Mouse (Mus musculus) spleen, adult 12 weeks (tissue): ENCODE measurements at regions not wholly inside any gene's neighbourhood (a gene's known extent, or its start where the extent isn't known, plus 50 kb on each side); places are given as distances from the start of the nearest gene placed in this dataset.

Experiments used
- DNase-seq: peaks from one replicate; pipeline ENCODE4 v3.0.0; 2022; ENCODE audit warnings: low spot score

- DNase-seq: no peak
These were observed 405.0 kb upstream of the Ubash3b start for GRCm38 (mm10) chr9:41566496-41566895.

GRCm38 (mm10) chr9:41565784-41566183 is 404.3 kb upstream of the Ubash3b start:
- no peak for DNase-seq

GRCm38 (mm10) chr9:41563376-41563775 is 401.9 kb upstream of the Ubash3b start:
- no peak for DNase-seq

- no peak for DNase-seq
These were observed 397.0 kb upstream of the Ubash3b start for GRCm38 (mm10) chr9:41558456-41558855.

GRCm38 (mm10) chr9:41556888-41557287 is 395.4 kb upstream of the Ubash3b start:
- DNase-seq: no peak

DNA sequence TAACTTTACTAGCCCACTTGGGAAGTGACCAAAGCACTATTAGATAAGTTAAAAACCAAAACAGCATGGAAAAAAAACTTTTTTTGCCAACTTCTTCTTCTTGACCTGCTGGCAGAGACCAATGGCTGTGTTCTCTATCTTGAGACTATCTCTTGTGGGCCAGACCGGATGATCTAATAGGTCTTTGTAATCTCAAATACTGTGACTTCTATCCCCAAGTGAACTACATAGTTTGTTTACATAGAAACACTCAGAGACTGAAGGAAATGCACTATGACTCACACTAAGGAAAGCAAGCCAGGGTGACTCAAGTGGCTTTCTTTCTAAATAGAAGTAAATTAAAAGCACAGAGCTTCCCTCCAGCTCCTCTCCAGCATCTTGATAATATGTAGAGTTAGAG is 384.3 kb upstream of the Ubash3b start:
- no peak for DNase-seq

DNA sequence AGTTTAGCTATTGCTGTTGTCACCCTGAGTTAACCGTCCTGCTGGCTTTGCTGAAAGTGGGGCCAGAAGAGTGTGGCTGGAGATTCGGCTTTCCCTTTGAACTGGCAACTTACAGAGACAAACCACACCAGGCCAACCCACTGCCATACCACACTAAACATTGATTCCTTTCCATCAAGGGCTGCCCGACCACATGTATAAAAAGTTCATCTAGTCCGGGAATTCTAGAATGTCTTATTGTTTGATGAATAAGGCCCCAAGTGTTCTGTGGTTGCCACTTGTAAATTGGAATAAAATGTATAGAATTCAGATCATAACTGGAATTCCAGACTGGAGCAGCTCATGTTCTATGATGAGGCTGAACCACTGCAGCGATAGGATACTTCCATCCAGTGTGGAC is 381.0 kb upstream of the Ubash3b start:
- no peak for DNase-seq

DNA sequence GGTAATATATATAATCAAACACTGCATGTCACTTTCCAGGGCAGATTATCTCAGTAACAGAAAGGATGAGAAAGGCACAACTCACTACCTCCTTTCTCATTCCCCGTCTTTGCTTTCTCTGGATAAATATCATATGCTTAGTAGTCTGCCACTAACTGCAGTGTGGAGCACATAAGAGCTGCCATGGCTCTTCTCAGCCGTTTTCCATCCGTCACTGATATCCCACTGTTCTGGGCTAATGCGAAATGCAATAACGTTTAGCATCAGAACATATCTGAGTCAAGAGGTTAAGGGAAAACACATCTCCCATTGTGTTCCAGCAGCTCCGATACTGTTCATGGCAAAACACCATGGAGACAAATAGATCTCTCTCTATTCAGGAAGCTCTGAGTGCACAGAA is 379.8 kb upstream of the Ubash3b start:
- no peak for DNase-seq

- no peak for DNase-seq
These were observed 371.3 kb upstream of the Ubash3b start for GRCm38 (mm10) chr9:41532786-41533185.

- DNase-seq: no peak
These were observed 370.8 kb upstream of the Ubash3b start for GRCm38 (mm10) chr9:41532290-41532689.

DNA sequence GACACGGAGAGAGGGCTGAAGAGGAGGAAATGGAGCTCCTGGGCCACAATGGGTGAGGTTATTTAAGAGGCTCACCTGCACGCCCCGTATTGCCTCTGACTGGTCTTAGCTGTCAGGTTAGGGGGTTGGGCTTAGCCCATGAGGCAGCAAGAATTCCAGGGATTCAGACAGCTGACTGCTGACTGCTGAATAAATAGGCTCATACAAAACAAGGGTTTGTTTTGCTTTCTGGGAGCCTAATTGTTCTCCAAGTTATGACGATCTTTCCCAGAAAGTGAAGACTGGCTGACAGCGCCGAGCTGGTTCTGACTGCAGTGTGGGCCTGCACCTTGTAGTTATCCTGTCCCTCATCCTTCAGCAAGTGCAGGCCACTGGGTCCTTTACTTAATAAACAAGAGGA is 370.1 kb upstream of the Ubash3b start:
- no peak for DNase-seq

DNA sequence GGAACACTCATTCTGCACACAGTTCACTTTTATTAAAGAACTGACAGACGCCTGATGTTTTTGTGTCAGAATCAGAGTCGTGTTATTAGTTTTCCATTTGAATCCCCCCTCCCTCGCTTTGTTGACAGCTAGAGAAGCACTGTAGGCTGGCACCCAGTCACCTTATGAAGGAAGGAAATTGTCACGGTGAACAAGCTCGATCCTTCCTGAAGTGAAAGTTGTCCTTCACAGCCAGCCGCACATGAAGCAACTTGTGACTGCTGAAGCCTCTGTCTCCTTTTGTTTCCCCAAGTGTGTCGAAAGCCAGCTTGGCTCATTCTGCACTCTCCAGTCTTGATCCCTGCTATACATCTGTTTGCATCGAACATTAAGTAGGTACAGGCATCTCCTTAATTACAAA is 364.6 kb upstream of the Ubash3b start:
- no peak for DNase-seq

DNA sequence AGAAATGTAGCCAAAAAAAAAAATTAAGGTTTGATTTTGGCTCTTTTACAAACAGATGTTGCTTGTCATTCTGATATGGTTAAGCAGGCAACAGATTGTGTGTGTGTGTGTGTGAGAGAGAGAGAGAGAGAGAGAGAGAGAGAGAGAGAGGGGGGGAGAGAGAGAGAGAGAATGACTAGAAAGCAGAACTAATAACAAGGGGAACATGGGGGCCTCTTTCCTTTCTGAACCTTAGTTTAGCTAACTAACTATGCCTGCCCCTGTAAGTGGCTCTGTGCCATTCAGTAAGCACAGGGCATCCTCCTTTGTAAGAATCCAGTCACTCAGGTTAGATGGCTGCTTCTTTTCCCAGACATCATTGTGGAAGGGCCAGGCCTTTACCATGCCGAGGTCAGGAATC is 364.0 kb upstream of the Ubash3b start:
- DNase-seq: no peak

DNA sequence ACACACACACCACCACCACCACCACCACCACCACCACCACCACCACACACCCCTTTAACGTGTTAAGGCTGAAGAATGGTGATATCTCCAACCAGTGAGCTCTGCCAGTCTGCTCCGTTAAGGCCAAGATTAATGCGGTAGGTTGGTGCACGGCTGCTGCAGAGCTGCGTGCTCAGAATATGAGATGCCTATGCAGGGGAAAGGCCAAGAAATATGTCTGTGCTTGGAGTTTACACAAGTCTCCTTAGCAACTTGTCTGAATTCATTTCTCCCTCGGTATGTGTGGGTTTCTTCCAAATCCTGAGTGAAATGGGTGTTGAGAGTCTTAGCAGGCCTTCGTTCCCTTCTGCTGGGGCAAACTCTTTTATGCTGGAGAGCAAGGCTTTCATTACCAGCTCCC is 363.1 kb upstream of the Ubash3b start:
- DNase-seq: no peak

- no peak for DNase-seq
These were observed 362.5 kb upstream of the Ubash3b start for GRCm38 (mm10) chr9:41523969-41524368.

GRCm38 (mm10) chr9:41522302-41522701 is 360.8 kb upstream of the Ubash3b start:
- DNase-seq: no peak

GRCm38 (mm10) chr9:41517787-41518186 is 356.3 kb upstream of the Ubash3b start:
- no peak for DNase-seq

- no peak for DNase-seq
These were observed 355.7 kb upstream of the Ubash3b start for GRCm38 (mm10) chr9:41517053-41517696.

DNA sequence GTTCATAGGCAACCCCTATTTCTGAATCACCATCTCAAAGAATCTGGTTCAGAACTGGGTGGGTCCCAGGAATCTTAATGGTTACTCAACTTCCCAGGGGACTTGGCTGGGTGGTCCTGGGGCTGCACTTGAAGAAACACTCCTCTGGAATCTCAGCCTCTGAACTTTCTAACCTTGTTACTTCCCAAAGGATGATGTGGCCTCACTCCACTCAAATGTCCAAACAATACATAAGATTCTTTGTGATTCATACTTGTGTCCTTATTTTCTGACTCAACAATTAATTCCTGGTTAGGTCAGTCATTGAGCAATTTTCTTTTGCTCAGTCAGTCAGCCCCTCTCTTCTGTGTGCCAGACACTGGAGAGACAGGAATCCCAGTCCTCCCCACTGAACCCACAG is 353.7 kb upstream of the Ubash3b start:
- DNase-seq: no peak

DNA sequence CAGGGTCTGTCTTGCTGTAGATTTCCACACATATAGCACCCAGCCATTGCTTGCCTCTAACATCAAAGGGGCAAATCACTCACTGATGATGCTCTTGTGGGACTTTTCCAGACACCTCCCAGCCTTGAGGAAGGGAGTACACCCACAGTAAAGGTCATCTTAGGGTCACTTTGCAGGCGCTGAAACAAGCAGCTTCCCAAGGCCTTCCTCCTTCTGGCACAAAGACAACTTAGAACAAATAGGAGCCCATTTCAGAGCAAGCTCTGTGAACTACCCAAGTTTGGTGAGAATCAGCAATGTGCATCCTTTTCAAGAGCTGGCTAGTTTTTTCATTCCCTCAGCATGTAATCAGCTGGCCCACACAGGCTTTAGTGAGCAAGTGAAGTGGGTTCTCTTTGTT is 352.2 kb upstream of the Ubash3b start:
- DNase-seq: no peak

DNA sequence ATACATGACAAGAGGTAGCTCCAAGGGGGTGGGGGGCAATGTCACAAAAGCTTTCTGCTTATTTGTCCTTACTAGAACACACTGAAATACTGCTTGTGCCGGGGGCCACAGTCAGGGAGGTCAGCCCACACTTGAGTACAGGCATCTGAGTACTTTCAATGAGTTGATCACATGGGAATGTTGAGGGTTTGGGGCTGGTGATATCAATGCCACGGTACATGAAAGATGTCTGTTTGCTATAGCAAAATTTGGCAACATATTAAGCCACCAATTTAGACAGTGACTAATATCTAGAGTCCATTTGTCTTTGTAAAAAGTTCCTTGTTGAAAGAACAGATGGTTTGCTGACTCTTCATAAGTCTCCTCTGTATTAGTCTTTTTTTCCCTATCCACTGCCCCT is 348.1 kb upstream of the Ubash3b start:
- DNase-seq: no peak

- no peak for DNase-seq
These were observed 347.2 kb upstream of the Ubash3b start for GRCm38 (mm10) chr9:41508746-41509145.

GRCm38 (mm10) chr9:41498326-41498725 is 336.8 kb upstream of the Ubash3b start:
- DNase-seq: no peak

- no peak for DNase-seq
These were observed 328.6 kb upstream of the Ubash3b start for GRCm38 (mm10) chr9:41490112-41490511.

DNA sequence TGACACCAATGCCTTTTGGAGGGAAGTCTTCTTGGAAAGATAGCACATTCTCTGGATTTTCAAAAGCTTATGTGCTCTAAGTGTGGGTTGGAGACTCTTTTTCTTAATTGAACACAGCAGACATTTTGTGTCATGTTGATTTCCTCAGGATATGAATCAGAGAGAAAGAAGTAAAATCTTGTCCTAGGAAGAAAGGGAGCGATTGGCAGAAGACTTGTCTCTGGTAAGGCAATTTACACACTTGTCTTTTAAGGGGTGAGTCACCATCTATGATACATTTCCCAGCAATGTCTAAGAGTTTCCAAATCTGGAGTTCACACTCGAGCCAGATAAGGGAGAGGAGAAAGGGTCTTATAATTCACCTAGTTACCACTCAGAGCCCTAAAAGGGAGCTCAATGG is 326.5 kb upstream of the Ubash3b start:
- DNase-seq: no peak
